Mouse (Mus musculus): ENCODE measurements at regions not wholly inside any gene's neighbourhood (a gene's known extent, or its start where the extent isn't known, plus 50 kb on each side); places are given as distances from the start of the nearest gene placed in this dataset.

DNA sequence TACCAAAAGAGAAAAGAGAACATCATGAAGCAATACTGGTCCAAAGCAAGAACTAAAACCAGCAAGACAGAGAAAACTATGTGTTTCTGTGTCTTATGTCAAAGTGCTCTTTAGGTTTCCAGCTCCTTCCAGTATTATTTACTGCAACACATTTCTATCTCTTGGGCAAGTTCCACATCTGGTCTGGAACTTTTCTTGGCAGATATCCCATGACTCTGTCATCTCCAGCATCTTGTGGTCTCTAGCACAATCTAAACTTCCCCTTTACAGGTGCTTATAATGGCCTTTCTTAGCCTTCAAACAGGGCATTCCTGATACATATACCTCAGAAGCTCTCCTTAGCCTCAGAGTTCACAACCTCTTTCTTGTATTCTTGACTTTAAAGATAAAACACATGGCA lies 568.9 kb downstream of the Nup35 start:
- H3K9me3 ChIP-seq (ENCODE audit: control insufficient read depth, low read length), result no peaks in the 10 kb centered on the region
- no peaks in the 10 kb centered on the region for H3K4me1 ChIP-seq (ENCODE audit: control insufficient read depth, insufficient read depth, low read length)
- H3K9ac ChIP-seq (ENCODE audit: low read depth, low read length), result no peak overlapping the region
- no peak overlapping the region for H3K4me2 ChIP-seq (replicated peaks; ENCODE audit: low read depth, low read length)
- H3K4me3 ChIP-seq (ENCODE audit: low read length), result no peak overlapping the region
- no peak for ATAC-seq (ENCODE audit: low FRiP score, low TSS enrichment)
- H3K27ac ChIP-seq (ENCODE audit: low read depth, low read length), result no peak overlapping the region
- no peaks in the 10 kb centered on the region for H3K36me3 ChIP-seq (ENCODE audit: control insufficient read depth, insufficient read depth, low read length)
- H3K27me3 ChIP-seq (ENCODE audit: control insufficient read depth, insufficient read depth, low read length), result no peaks in the 10 kb centered on the region

DNA sequence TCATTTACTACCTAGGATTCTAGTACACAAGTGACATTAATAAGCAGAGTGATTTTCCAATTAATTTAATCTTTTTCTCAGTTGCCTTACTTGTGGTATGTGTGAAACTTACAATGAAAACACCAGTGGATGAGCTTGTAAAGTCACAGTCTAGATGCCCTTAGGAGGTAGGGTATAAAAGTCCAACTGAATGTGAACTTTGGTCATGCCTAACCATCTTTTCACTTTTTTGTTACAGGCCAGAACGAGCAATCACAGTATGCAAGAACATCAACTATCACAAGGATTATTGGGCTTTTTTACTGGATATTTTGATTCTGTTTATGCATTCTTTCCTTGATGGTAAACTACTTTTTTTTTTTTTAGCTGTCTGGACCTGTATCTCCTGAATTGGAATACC lies 573.8 kb downstream of the Nup35 start:
- Histone ChIP-seq H3K9ac (ENCODE audit: low read depth, low read length) (no peak overlapping the region), H3K36me3 (ENCODE audit: control insufficient read depth, insufficient read depth, low read length) (no peaks in the 10 kb centered on the region), H3K4me3 (ENCODE audit: low read length) (no peak overlapping the region), H3K27me3 (ENCODE audit: control insufficient read depth, insufficient read depth, low read length) (no peaks in the 10 kb centered on the region), H3K4me1 (ENCODE audit: control insufficient read depth, insufficient read depth, low read length) (no peaks in the 10 kb centered on the region), H3K27ac (ENCODE audit: low read depth, low read length) (no peak overlapping the region), H3K4me2 (replicated peaks; ENCODE audit: low read depth, low read length) (no peak overlapping the region), H3K9me3 (ENCODE audit: control insufficient read depth, low read length) (no peaks in the 10 kb centered on the region)
- no peak for ATAC-seq (ENCODE audit: low FRiP score, low TSS enrichment)
- 92% methylated on average over 1 of the region's 1 CpGs for WGBS

DNA sequence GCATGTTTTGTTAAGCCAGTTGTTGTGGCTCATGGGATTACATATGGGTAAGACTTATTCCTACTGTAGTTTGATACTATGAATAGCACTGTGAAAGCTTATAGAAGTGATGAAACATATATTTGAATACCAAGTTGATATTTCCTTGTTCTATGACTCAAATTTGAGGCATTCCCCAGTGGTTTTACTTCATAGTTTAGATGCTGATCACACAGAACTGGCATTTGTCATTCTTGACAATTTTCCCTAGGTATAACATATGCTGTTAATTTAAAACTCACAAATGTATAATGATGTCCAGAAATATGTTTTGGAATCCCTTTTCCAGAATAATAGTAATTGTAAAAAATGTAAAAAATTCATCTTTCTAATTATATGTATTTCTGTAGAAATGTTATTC lies 583.5 kb downstream of the Nup35 start:
- Histone ChIP-seq H3K27ac (ENCODE audit: low read depth, low read length) (no peak overlapping the region), H3K9ac (ENCODE audit: low read depth, low read length) (no peak overlapping the region), H3K27me3 (ENCODE audit: control insufficient read depth, insufficient read depth, low read length) (no peaks in the 10 kb centered on the region), H3K9me3 (ENCODE audit: control insufficient read depth, low read length) (no peaks in the 10 kb centered on the region), H3K36me3 (ENCODE audit: control insufficient read depth, insufficient read depth, low read length) (no peaks in the 10 kb centered on the region), H3K4me1 (ENCODE audit: control insufficient read depth, insufficient read depth, low read length) (no peaks in the 10 kb centered on the region), H3K4me3 (ENCODE audit: low read length) (no peak overlapping the region), H3K4me2 (replicated peaks; ENCODE audit: low read depth, low read length) (no peak overlapping the region)
- no peak for ATAC-seq (ENCODE audit: low FRiP score, low TSS enrichment)
